Mouse (Mus musculus): Measurements from ENCODE around the gene Sgms1. TPM values are rescaled to one million over a fixed set of nuclear protein-coding genes. Genes with fewer than 3 reads are reported as not detected.

The Sgms1 gene
- total RNA-seq, 4 experiments from 2014 or later, result 47.5 to 60.8 (median 52.4) TPM

GRCm38 (mm10) chr19:32301568-32301967, 87.9 kb downstream of the Sgms1 start:
- DNase-seq (ENCODE audit: low spot score in 2 of 2), result no peak

DNA sequence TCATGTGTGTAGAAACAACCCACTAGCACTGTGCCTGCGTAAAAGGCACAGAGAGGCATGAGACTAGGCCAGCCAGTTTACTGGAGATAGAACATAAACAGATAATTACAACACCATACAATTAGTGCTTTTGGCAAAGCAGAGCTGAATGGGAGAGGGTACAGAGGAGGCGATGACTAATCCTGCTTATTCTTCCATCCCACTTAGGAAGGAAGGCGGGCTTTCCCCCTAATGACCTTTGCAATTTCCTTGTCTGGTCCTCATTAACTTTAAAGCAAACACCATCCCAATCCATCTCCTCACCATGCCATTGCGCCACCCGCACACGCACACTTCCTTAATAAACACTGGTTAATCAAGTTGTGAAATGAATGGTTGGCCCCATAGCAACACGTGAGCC, 91.3 kb downstream of the Sgms1 start:
- DNase-seq (ENCODE audit: low spot score in 2 of 2), result no peak

- no peak for DNase-seq (ENCODE audit: low spot score in 2 of 2)
These were observed 92.7 kb downstream of the Sgms1 start for GRCm38 (mm10) chr19:32296863-32297262.

- DNase-seq (ENCODE audit: low spot score in 2 of 2), result no peak
These were observed 93.9 kb downstream of the Sgms1 start for GRCm38 (mm10) chr19:32295581-32295980.

GRCm38 (mm10) chr19:32292782-32293776, 96.4 kb downstream of the Sgms1 start:
- no peak for DNase-seq (ENCODE audit: low spot score in 2 of 2)

DNA sequence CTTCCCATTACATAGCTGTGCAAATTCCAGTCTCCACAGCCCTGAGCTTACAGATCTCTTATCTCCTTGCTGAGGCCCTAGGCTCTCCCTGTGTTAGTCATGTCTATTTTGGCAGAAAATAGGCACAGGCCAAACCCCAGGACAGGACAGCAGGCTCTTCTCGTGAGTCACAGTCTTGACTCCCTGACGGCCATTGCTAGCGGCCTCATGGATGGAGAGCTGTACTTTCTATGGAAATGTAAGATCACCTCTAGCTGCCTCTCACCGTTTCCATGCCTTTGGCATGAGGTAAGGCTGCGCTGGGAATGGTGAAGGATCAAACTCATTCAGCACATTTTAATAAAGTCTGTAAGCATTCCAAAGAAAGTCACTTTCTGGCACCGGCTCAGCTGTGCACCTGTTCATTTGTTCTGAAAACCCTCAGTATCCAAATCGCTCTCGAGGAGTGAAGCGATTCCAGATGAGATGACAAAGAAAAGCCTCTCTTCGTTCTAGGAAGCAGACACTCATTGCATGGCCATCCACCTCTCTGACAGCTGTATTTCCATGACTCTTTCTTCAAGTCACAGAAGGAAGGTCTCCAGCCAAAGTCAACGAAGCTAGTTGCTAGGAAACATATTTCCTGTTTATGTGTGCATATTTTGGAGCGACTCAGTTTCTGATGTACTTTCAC, 97.3 kb downstream of the Sgms1 start:
- DNase-seq (ENCODE audit: low spot score in 2 of 2), result no peak

DNA sequence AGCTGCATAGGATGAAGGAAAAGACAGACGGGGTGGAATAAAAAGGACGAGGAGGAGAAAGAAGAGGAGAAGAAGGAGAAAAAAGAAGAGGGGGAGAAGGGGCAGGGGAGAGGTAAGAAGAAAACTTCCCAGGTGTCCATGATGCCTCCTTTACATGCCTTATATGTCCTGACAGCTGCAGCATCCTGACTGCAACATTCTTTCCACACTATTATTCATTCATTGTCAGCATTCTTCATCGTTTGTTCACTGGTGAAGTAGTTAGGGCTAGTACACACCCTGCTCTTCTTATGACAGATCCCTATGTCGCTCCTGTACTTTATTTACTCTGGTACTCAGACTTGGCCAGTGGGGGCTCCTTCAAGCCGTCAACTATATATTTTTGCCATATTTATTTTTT, 98.4 kb downstream of the Sgms1 start:
- no peak for DNase-seq (ENCODE audit: low spot score in 2 of 2)

DNA sequence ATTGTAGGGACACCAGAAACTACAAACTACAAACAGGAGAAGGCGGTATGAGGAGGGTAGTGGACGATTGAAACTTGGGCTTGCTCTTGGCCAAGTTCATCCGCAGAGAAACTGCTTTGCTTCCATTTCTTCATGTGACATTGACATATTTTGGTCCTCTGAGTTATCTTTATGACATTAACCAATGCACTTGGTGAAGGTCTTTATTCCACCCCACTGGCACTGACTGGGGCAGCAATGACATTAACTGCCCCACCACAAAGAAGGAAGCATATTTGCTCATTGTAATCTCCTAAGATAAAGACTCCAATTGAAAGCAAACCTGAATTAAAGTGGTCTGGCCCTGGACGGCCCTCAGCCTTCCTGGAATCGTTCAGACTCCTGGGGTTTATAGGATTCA, 100.6 kb downstream of the Sgms1 start:
- no peak for DNase-seq (ENCODE audit: low spot score in 2 of 2)

DNA sequence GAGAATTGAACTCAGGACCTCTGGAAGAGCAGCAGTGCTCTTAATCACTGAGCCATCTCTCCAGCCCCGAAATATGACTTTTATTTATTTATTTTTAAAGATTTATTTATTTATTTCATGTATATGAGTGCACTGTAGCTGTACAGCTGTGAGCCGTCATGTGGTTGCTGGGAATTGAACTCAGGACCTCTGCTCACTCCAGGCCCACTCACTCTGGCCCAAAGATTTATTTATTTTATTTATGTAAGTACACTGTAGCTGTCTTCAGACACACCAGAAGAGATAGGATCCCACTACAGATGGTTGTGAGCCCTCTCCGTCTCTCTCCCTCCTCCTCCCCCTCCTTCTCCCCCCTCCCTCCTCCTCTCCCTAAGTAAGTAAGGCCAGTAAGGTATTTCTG, 101.7 kb downstream of the Sgms1 start:
- DNase-seq (ENCODE audit: low spot score in 2 of 2), result no peak

DNA sequence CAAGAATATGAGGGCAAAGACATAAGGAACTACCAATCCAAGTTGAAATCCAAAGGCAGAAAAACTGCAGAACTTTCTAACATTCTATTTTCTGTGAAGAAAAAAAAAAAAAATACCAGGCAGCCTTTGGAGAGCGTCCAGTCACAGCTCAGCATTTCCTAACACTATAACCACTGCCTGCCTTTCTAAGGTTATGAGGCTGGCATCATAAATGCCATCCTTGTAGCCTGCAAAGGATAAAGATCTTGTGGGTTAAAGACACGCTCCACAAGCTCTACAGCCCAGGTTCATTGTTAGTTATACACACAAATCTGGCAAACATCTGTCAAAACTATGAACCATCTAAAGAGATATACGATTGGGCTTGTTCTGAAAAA, 104.1 kb downstream of the Sgms1 start:
- DNase-seq (ENCODE audit: low spot score in 2 of 2), result no peak

GRCm38 (mm10) chr19:32284681-32285454, 104.6 kb downstream of the Sgms1 start:
- DNase-seq (ENCODE audit: low spot score in 2 of 2), result no peak

GRCm38 (mm10) chr19:32281917-32282316, 107.6 kb downstream of the Sgms1 start:
- no peak for DNase-seq (ENCODE audit: low spot score in 2 of 2)

- no peak for DNase-seq (ENCODE audit: low spot score in 2 of 2)
These were observed 109.1 kb downstream of the Sgms1 start for GRCm38 (mm10) chr19:32280380-32280779.

DNA sequence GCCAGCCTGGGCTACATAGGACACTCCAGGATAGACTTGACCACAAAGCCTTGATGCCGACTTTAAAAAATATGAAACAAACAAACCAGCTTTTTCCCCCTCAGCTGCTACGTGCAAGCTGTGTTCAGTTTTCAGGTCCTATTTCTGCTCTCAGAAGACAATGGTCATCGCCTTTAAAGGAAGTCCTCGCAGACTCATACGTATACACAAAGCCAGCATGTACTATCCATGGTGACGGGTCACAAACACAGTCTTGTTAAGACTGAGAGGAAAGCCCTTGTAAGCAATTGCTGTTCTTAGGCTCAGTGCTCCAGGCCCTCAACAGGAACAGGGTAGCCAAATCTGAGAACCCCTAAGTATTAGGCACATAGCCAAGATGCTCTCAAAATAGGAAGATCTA, 110.1 kb downstream of the Sgms1 start:
- DNase-seq (ENCODE audit: low spot score in 2 of 2), result no peak

GRCm38 (mm10) chr19:32277869-32278268, 111.6 kb downstream of the Sgms1 start:
- no peak for DNase-seq (ENCODE audit: low spot score in 2 of 2)

- DNase-seq (ENCODE audit: low spot score in 2 of 2), result no peak
These were observed 112.2 kb downstream of the Sgms1 start for GRCm38 (mm10) chr19:32277287-32277686.

DNA sequence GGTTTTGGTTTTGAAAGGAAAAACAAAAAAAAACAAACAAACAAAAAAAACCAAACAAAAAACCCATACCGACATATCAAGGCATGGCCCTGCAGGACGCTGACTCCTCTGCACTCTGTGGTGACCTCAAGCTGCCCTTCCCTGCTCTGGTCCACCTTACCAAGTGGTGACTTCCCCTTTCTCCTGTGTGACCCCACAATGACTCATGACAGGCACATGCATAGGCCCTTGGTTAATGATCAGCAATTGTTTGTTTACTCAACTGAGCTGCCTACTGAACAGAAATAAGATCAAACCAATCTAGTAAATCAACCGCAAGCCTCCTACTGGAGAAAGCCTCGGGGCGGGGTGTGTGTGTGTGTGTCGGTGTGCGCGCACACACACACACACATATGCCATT, 112.7 kb downstream of the Sgms1 start:
- DNase-seq (ENCODE audit: low spot score in 2 of 2), result no peak

- DNase-seq (ENCODE audit: low spot score in 2 of 2), result no peak
These were observed 113.3 kb downstream of the Sgms1 start for GRCm38 (mm10) chr19:32276263-32276662.

DNA sequence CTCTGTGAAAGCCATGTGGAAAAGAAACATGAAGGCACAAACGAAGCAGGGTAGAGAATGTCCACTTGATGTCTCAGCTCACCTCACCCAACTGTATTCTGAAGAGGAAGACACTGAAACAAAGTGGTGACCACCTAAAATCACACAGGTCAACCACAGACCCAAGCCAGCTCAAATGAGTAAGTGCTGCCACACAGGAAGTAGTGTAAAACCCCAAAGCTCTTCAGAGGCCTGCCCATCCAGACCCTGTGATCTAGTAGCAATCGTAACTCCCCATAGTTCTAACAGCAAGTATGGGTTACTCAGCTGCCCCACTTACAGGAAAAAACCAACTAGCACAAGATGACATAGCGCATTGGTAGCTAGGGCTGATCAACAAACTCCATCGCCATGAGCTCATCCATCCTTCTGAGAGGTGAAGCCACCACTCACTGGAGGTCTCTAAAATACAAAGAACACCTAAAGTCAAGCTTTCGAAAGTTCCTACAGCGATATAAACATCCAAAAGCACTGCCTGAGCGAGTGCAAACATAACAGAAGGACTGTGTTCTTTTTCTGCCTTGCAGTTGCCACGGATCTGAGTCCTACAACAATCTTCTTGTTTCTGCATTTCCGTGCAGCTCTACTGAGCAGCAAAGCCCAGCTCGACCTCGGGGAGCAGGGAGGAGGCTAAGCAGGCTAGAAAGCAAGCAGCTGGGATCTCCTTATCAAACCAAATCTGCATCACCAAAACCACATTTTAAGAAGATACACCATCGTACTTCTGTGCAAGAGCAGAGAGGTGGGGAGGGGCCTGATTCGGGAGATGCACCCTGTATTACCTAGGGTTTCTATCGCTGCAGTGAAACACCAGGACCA, 114.2 kb downstream of the Sgms1 start:
- DNase-seq (ENCODE audit: low spot score in 2 of 2), result no peak

GRCm38 (mm10) chr19:32274145-32274544, 115.4 kb downstream of the Sgms1 start:
- DNase-seq (ENCODE audit: low spot score in 2 of 2), result no peak

DNA sequence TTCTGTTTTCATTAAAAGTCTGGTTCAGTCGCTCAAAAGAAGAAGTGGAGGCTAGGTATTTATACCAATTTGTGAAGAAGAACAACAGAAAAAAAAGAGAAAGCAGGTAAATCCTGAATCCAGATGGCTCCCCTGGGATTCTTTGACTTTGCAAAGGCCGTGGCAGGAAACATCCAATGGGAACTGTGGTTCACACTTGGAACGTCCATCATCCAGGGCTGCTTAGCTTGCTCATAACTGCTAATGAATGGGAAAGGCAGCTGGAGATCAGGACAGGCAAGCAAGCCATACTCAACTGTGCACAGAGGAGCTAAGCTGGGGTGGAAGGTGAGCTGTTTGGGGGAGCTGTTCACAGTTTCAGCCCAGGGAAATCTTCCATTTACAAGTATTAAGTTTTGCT, 115.8 kb downstream of the Sgms1 start:
- DNase-seq (ENCODE audit: low spot score in 2 of 2), result no peak
